Mouse (Mus musculus): ENCODE measurements around the gene Kcnk16. TPM values are rescaled to one million over a fixed set of nuclear protein-coding genes. Genes with fewer than 3 reads are reported as not detected.

Kcnk16 gene
- total and polyA plus RNA-seq, 3 experiments = not detected

GRCm38 (mm10) chr14:20216561-20217298 is 52.3 kb downstream of the Kcnk16 start:
- H3K27me3 ChIP-seq (ENCODE audit: control insufficient read depth in 1 of 2, insufficient read depth in 2 of 2, low read length in 2 of 2) = peaks cover 0 to 1% of the 10 kb centered on the region in 2 experiments; a peak in 2 of 4 replicates
- peaks cover 2 to 11% of the 10 kb centered on the region in 2 experiments; a peak in 3 of 4 replicates for H3K4me1 ChIP-seq (ENCODE audit: control insufficient read depth in 1 of 2, insufficient read depth in 2 of 2, low read length in 2 of 2)
- H3K36me3 ChIP-seq (ENCODE audit: control insufficient read depth in 1 of 2, insufficient read depth in 2 of 2, low read length in 2 of 2) = peaks cover 0 to 1% of the 10 kb centered on the region in 2 experiments; a peak in 2 of 4 replicates
- no peaks in the 10 kb centered on the region for H3K9me3 ChIP-seq (replicated peaks; ENCODE audit: insufficient read depth, low read length)
- H3K79me2 ChIP-seq (ENCODE audit: control insufficient read depth, insufficient read depth, low read length, poor library complexity) = no peaks in the 10 kb centered on the region
- no peak overlapping the region for H3K27ac ChIP-seq (ENCODE audit: control insufficient read depth, low read depth, low read length)
- H3K9ac ChIP-seq (ENCODE audit: control insufficient read depth, low read depth, low read length, poor library complexity, severe bottlenecking) = no peak overlapping the region
- no peak overlapping the region for H3K4me3 ChIP-seq (ENCODE audit: control insufficient read depth in 1 of 2, insufficient read depth in 1 of 2, low read depth in 2 of 2, low read length in 2 of 2)
- no peak for DNase-seq (ENCODE audit: low read depth, low spot score)
- no peak for TF ChIP-seq KAT2A (conservative IDR thresholded peaks at IDR 0.05; ENCODE audit: low read depth, low read length)
- no peak for TF ChIP-seq GABPA (IDR thresholded peaks at IDR 0.05; ENCODE audit: low read depth, low read length)
- no peak for TF ChIP-seq ZC3H11A (IDR thresholded peaks at IDR 0.05; ENCODE audit: low read depth, low read length)
- no peak for TF ChIP-seq E2F4 (IDR thresholded peaks at IDR 0.05; ENCODE audit: borderline replicate concordance, low read depth, low read length)
- TF ChIP-seq USF1 (IDR thresholded peaks at IDR 0.05; ENCODE audit: low read depth, low read length) = no peak
- no peak for TF ChIP-seq JUND (IDR thresholded peaks at IDR 0.05; ENCODE audit: low read depth, low read length)
- TF ChIP-seq CHD1 (IDR thresholded peaks at IDR 0.05; ENCODE audit: low read depth, low read length) = no peak
- TF ChIP-seq POLR2A (IDR thresholded peaks at IDR 0.05; ENCODE audit: control insufficient read depth in 1 of 2, insufficient read depth in 1 of 2, low read depth in 1 of 2, low read length in 2 of 2, poor library complexity in 1 of 2) = no peak
- no peak for TF ChIP-seq CTCF (IDR thresholded peaks at IDR 0.05 in 2 of 3, conservative IDR thresholded peaks at IDR 0.05 in 1 of 3; ENCODE audit: control insufficient read depth in 1 of 3, insufficient read depth in 1 of 3, low read depth in 2 of 3, low read length in 3 of 3, poor library complexity in 1 of 3, severe bottlenecking in 1 of 3)
- no peak for TF ChIP-seq POLR2AphosphoS2 (IDR thresholded peaks at IDR 0.05; ENCODE audit: low read length)
- no peak for TF ChIP-seq MXI1 (IDR thresholded peaks at IDR 0.05; ENCODE audit: low read depth, low read length)
- no peak for TF ChIP-seq MEF2A (IDR thresholded peaks at IDR 0.05; ENCODE audit: extremely low read depth, insufficient replicate concordance, low read depth, low read length, poor library complexity, severe bottlenecking)
- no peak for TF ChIP-seq ETS1 (IDR thresholded peaks at IDR 0.05; ENCODE audit: low read depth, low read length)
- no peak for TF ChIP-seq POLR2AphosphoS5 (IDR thresholded peaks at IDR 0.05; ENCODE audit: borderline replicate concordance, low read depth, low read length)
- no peak for TF ChIP-seq ZKSCAN1 (IDR thresholded peaks at IDR 0.05; ENCODE audit: low read depth, low read length)
- TF ChIP-seq MYC (IDR thresholded peaks at IDR 0.05; ENCODE audit: low read depth, low read length) = no peak
- no peak for TF ChIP-seq SMC3 (IDR thresholded peaks at IDR 0.05; ENCODE audit: low read depth, low read length)

DNA sequence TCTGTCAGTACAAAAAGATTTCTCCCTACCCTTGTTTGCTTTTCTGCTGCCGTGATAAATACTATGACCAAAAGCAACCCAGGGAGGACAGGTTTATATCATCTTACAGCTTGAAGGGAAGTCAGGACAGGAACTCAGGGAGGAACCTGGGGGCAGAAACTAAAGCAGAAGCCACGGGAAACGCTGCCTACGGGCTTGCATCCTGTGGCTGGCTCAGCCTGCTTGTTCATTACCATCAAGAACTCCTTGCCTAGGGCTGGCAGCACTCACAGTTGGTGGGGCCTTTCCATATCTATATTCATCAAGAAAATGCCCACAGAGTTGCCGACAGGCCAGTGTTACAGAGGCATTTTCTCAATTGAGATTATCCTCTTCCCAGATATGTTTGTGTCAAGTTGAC is 53.2 kb downstream of the Kcnk16 start:
- DNase-seq (ENCODE audit: low read depth, low spot score) = no peak
- Histone ChIP-seq H3K36me3 (ENCODE audit: control insufficient read depth in 1 of 2, insufficient read depth in 2 of 2, low read length in 2 of 2) (peaks cover 0 to 4% of the 10 kb centered on the region in 2 experiments; a peak in 2 of 4 replicates), H3K4me3 (ENCODE audit: control insufficient read depth in 1 of 2, insufficient read depth in 1 of 2, low read depth in 2 of 2, low read length in 2 of 2) (no peak overlapping the region), H3K4me1 (ENCODE audit: control insufficient read depth in 1 of 2, insufficient read depth in 2 of 2, low read length in 2 of 2) (peaks cover 2 to 15% of the 10 kb centered on the region in 2 experiments; a peak in 3 of 4 replicates), H3K9ac (ENCODE audit: control insufficient read depth, low read depth, low read length, poor library complexity, severe bottlenecking) (no peak overlapping the region), H3K9me3 (replicated peaks; ENCODE audit: insufficient read depth, low read length) (no peaks in the 10 kb centered on the region), H3K27me3 (ENCODE audit: control insufficient read depth in 1 of 2, insufficient read depth in 2 of 2, low read length in 2 of 2) (peaks cover 0 to 1% of the 10 kb centered on the region in 2 experiments; a peak in 2 of 4 replicates), H3K79me2 (ENCODE audit: control insufficient read depth, insufficient read depth, low read length, poor library complexity) (no peaks in the 10 kb centered on the region), H3K27ac (ENCODE audit: control insufficient read depth, low read depth, low read length) (no peak overlapping the region)
- TF ChIP-seq SIN3A (IDR thresholded peaks at IDR 0.05; ENCODE audit: low read length) (no peak), CTCF (IDR thresholded peaks at IDR 0.05 in 2 of 3, conservative IDR thresholded peaks at IDR 0.05 in 1 of 3; ENCODE audit: control insufficient read depth in 1 of 3, insufficient read depth in 1 of 3, low read depth in 2 of 3, low read length in 3 of 3, poor library complexity in 1 of 3, severe bottlenecking in 1 of 3) (no peak), POLR2A (IDR thresholded peaks at IDR 0.05; ENCODE audit: control insufficient read depth in 1 of 2, insufficient read depth in 1 of 2, low read depth in 1 of 2, low read length in 2 of 2, poor library complexity in 1 of 2) (no peak), MAFK (IDR thresholded peaks at IDR 0.05; ENCODE audit: borderline replicate concordance, low read depth, low read length) (no peak)
